Mouse (Mus musculus): Measurements from ENCODE around the gene Sh3tc1.
A peak's percentile ranks its signal among the peaks of the same experiment; 100 is the strongest.

The Sh3tc1 gene

GRCm38 (mm10) chr5:35722654-35723053 lies 17.1 kb downstream of the Sh3tc1 start:
- DNase-seq (ENCODE audit: low spot score) = no peak

GRCm38 (mm10) chr5:35721933-35722332 lies 17.9 kb downstream of the Sh3tc1 start:
- DNase-seq (ENCODE audit: low spot score) = no peak

GRCm38 (mm10) chr5:35719880-35720279 lies 19.9 kb downstream of the Sh3tc1 start:
- DNase-seq (ENCODE audit: low spot score) = peak; percentile 57

- no peak for DNase-seq (ENCODE audit: low spot score)
Measured at GRCm38 (mm10) chr5:35719343-35719742, 20.4 kb downstream of the Sh3tc1 start.

GRCm38 (mm10) chr5:35718817-35719216 lies 21.0 kb downstream of the Sh3tc1 start:
- no peak for DNase-seq (ENCODE audit: low spot score)

GRCm38 (mm10) chr5:35717946-35718345 lies 21.8 kb downstream of the Sh3tc1 start:
- no peak for DNase-seq (ENCODE audit: low spot score)

- no peak for DNase-seq (ENCODE audit: low spot score)
Measured at GRCm38 (mm10) chr5:35717455-35717854, 22.3 kb downstream of the Sh3tc1 start.

- peak; percentile 57 for DNase-seq (ENCODE audit: low spot score)
Measured at GRCm38 (mm10) chr5:35713649-35714354, 26.0 kb downstream of the Sh3tc1 start.

GRCm38 (mm10) chr5:35712517-35712916 lies 27.3 kb downstream of the Sh3tc1 start:
- no peak for DNase-seq (ENCODE audit: low spot score)

GRCm38 (mm10) chr5:35710931-35711330 lies 28.9 kb downstream of the Sh3tc1 start:
- DNase-seq (ENCODE audit: low spot score) = no peak

- DNase-seq (ENCODE audit: low spot score) = peak; percentile 68
Measured at GRCm38 (mm10) chr5:35710481-35710880, 29.3 kb downstream of the Sh3tc1 start.

- no peak for DNase-seq (ENCODE audit: low spot score)
Measured at GRCm38 (mm10) chr5:35705411-35705810, 34.4 kb downstream of the Sh3tc1 start.

GRCm38 (mm10) chr5:35703814-35704213 lies 36.0 kb downstream of the Sh3tc1 start:
- DNase-seq (ENCODE audit: low spot score) = no peak

GRCm38 (mm10) chr5:35703183-35703582 lies 36.6 kb downstream of the Sh3tc1 start:
- DNase-seq (ENCODE audit: low spot score) = no peak

GRCm38 (mm10) chr5:35702582-35703140 lies 37.1 kb downstream of the Sh3tc1 start:
- no peak for DNase-seq (ENCODE audit: low spot score)

- no peak for DNase-seq (ENCODE audit: low spot score)
Measured at GRCm38 (mm10) chr5:35701042-35701441, 38.7 kb downstream of the Sh3tc1 start.

- no peak for DNase-seq (ENCODE audit: low spot score)
Measured at GRCm38 (mm10) chr5:35695815-35696214, 44.0 kb downstream of the Sh3tc1 start.

- no peak for DNase-seq (ENCODE audit: low spot score)
Measured at GRCm38 (mm10) chr5:35693638-35694037, 46.1 kb downstream of the Sh3tc1 start.

- DNase-seq (ENCODE audit: low spot score) = no peak
Measured at GRCm38 (mm10) chr5:35691246-35691645, 48.5 kb downstream of the Sh3tc1 start.

GRCm38 (mm10) chr5:35690485-35691165 lies 49.2 kb downstream of the Sh3tc1 start:
- DNase-seq (ENCODE audit: low spot score) = no peak

GRCm38 (mm10) chr5:35689374-35689773 lies 50.4 kb downstream of the Sh3tc1 start:
- no peak for DNase-seq (ENCODE audit: low spot score)

GRCm38 (mm10) chr5:35688851-35689250 lies 50.9 kb downstream of the Sh3tc1 start:
- no peak for DNase-seq (ENCODE audit: low spot score)

GRCm38 (mm10) chr5:35687098-35687497 lies 52.7 kb downstream of the Sh3tc1 start:
- DNase-seq (ENCODE audit: low spot score) = no peak
